Mouse (Mus musculus): Measurements from ENCODE around the gene Pdgfb. TPM values are rescaled to one million over a fixed set of nuclear protein-coding genes. Genes with fewer than 3 reads are reported as not detected.

Gene Pdgfb
- polyA plus RNA-seq, 1 experiment from 2014 or later = 8.4 TPM

DNA sequence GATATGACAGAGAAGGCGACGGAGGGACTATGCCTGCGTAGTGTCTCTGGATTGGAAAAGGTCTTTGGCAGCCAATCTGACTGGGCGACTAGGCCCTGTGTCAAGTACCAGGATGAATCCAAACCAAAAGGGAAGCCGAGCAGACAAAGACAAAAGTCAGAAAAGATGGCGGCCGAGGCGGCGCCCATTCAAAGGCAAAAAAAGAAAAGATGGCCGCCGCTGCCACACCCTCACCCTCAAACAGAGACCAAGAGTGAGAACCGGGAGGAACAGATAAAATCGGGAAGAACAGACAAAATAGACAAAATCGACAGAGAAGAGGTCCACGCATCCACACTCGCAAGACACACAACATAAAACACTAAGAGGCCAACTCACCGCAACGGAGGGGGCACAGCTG lies 44.3 kb downstream of the Pdgfb start:
- no peak for ATAC-seq (ENCODE audit: borderline replicate concordance, extremely low read depth, low FRiP score, low TSS enrichment)
- H3K4me2 ChIP-seq = no peak overlapping the region
- no peaks in the 10 kb centered on the region for H3K4me1 ChIP-seq
- H3K36me3 ChIP-seq = no peaks in the 10 kb centered on the region
- H3K9me3 ChIP-seq = no peaks in the 10 kb centered on the region
- 95% methylated on average over 18 of the region's 18 CpGs for WGBS
- no peak overlapping the region for H3K4me3 ChIP-seq
- H3K27me3 ChIP-seq = no peaks in the 10 kb centered on the region
- no peak overlapping the region for H3K27ac ChIP-seq
- no peak overlapping the region for H3K9ac ChIP-seq

DNA sequence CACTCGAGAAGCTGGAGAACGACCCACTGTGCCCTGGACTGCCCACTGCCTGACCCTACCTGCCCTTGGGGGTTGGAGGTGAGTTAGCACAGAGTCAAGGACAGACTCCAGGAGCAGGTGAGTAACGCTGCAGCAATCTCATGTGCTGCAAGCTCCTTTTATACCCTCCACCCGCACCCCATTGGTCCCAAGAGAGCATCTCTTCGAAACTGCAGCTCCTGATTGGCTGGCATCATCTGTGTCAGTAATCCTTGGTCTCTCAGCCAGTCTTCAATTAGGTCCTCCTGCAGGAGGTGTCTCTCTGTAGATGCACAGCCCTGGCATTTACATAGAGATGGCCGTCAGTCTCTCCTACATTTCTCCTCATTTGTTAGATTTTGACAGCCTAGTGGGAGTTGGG lies 47.4 kb downstream of the Pdgfb start:
- H3K9ac ChIP-seq = no peak overlapping the region
- no peaks in the 10 kb centered on the region for H3K9me3 ChIP-seq
- H3K4me2 ChIP-seq = no peak overlapping the region
- 83% methylated on average over 6 of the region's 6 CpGs for WGBS
- no peaks in the 10 kb centered on the region for H3K4me1 ChIP-seq
- H3K27me3 ChIP-seq = no peaks in the 10 kb centered on the region
- no peak for ATAC-seq (ENCODE audit: borderline replicate concordance, extremely low read depth, low FRiP score, low TSS enrichment)
- H3K4me3 ChIP-seq = no peak overlapping the region
- no peak overlapping the region for H3K27ac ChIP-seq
- H3K36me3 ChIP-seq = no peaks in the 10 kb centered on the region

DNA sequence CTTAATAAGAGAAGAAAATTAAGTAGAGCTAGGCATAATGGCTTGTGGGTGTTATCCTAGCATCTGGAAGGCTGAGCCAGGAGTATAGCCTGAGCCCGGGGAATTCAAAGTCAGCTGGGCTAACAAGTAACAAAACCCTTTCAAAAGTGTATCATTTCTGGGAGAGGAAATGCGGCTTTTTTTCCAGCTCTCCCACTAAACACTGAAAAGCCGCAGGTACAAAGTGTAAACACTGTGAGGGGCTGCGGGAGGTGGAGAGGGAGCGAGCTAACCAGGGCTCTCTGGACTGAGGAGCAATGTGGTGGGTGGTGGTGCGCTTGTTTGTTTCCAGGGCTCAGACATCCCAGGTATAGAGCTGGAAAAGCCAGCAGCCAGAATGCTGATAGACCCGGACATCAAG lies 50.4 kb downstream of the Pdgfb start:
- Histone ChIP-seq H3K4me1 (no peaks in the 10 kb centered on the region), H3K27me3 (no peaks in the 10 kb centered on the region), H3K9ac (no peak overlapping the region), H3K9me3 (no peaks in the 10 kb centered on the region), H3K4me2 (no peak overlapping the region), H3K27ac (no peak overlapping the region), H3K4me3 (no peak overlapping the region), H3K36me3 (no peaks in the 10 kb centered on the region)
- 56% methylated on average over 7 of the region's 7 CpGs for WGBS
- no peak for ATAC-seq (ENCODE audit: borderline replicate concordance, extremely low read depth, low FRiP score, low TSS enrichment)

DNA sequence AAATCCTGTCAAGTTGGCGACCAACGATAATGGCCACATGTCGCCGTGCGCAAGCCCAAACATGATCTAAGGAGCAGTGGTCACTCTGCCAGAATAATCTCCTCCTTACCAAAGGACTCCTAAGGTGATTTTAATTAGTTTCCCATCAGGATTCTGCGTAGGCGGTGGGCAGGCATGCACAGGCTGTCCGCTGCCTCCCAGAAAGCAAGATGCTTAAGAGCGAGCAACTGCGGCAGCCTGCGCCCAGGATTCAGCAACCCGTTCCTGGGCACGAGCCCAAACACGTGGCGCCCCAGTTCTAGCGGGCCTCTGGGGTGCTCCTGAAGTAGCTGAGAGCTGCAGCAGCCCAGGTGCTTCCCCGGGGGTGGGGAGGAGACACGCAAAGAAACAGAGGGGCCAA lies 52.1 kb downstream of the Pdgfb start:
- WGBS = 83% methylated on average over 18 of the region's 18 CpGs
- Histone ChIP-seq H3K27me3 (no peaks in the 10 kb centered on the region), H3K27ac (no peak overlapping the region), H3K36me3 (no peaks in the 10 kb centered on the region), H3K9me3 (no peaks in the 10 kb centered on the region), H3K4me1 (no peaks in the 10 kb centered on the region), H3K9ac (no peak overlapping the region), H3K4me3 (no peak overlapping the region), H3K4me2 (no peak overlapping the region)
- no peak for ATAC-seq (ENCODE audit: borderline replicate concordance, extremely low read depth, low FRiP score, low TSS enrichment)

DNA sequence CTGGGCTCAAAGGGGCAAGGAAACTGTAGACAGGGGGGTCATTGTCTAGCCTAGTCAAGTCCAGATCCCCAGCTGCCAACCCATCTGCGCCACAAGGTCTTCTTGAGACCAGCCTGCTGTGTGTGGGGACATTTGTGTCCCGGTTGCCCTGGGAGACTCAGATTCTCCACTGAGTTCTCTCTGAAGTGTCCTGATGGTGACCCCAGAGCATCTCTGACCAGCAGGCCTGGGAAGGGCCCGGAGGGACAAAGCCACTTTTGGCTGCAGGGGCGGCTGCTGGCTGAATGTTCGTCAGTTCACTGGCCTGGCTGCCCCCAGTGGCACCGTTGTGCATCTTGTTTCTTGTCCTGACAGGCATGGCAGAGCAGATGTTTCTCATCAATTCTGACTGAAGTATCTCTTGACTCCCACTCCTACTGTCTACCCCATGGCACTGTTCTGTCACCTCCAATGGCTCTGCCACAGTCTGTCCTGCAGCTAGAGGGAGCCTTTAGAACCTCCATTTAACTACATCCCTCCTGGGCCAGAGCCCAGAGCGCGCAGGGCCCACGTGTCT lies 53.3 kb downstream of the Pdgfb start:
- Histone ChIP-seq H3K4me3 (no peak overlapping the region), H3K27ac (no peak overlapping the region), H3K9me3 (no peaks in the 10 kb centered on the region), H3K9ac (no peak overlapping the region), H3K36me3 (no peaks in the 10 kb centered on the region), H3K4me2 (no peak overlapping the region), H3K27me3 (no peaks in the 10 kb centered on the region), H3K4me1 (no peaks in the 10 kb centered on the region; the same call in 1 of the 2 replicates)
- ATAC-seq (ENCODE audit: borderline replicate concordance, extremely low read depth, low FRiP score, low TSS enrichment) = no peak
- WGBS = 58% methylated on average over 9 of the region's 9 CpGs

DNA sequence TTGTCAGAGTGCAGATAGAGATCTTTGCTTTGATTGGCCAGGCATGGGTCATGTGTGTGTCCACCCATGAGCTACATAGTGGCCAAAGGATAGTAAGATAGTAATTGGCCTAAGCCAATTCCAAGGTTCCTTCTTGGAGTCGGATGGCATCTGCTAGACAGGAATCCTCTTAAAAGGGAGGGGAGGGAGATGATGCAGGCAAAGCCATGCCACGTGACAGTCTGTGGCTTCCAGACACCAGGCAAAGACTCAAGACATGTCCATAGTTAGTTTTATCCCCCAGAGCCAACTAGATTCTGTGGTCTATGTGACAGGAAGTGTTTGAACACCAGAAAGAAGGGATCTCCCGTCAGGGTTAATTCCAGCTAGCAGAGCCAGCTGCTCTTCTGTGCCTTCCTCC lies 56.4 kb downstream of the Pdgfb start:
- Histone ChIP-seq H3K27ac (no peak overlapping the region), H3K4me1 (peaks cover 2% of the 10 kb centered on the region; the same call in 1 of the 2 replicates), H3K4me3 (no peak overlapping the region), H3K9me3 (no peaks in the 10 kb centered on the region), H3K36me3 (no peaks in the 10 kb centered on the region), H3K27me3 (no peaks in the 10 kb centered on the region), H3K4me2 (no peak overlapping the region), H3K9ac (no peak overlapping the region)
- no peak for ATAC-seq (ENCODE audit: borderline replicate concordance, extremely low read depth, low FRiP score, low TSS enrichment)
- 47% methylated on average over 3 of the region's 3 CpGs for WGBS

DNA sequence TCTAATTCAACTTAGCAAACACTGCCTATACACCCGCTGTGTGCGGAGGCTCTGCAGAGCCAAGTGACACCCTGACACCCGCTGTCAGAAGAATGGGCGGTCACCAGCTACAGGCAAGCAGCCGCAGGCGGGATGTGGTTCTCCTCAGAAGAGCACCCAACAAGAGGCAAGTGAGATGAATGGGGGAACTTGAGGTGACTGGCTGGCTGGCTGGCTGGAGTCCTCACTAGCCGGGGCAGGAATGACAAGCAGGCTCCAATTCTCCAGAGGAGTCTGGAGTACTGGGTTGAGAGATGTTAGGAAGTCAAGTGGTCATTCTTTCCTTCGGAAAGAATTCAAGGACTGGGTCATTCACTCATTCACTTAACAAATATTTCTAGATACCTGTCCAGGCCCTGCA lies 58.2 kb downstream of the Pdgfb start:
- H3K4me1 ChIP-seq = peaks cover 21% of the 10 kb centered on the region
- ATAC-seq (ENCODE audit: borderline replicate concordance, extremely low read depth, low FRiP score, low TSS enrichment) = peak; percentile 47
- WGBS = 61% methylated on average over 8 of the region's 8 CpGs

DNA sequence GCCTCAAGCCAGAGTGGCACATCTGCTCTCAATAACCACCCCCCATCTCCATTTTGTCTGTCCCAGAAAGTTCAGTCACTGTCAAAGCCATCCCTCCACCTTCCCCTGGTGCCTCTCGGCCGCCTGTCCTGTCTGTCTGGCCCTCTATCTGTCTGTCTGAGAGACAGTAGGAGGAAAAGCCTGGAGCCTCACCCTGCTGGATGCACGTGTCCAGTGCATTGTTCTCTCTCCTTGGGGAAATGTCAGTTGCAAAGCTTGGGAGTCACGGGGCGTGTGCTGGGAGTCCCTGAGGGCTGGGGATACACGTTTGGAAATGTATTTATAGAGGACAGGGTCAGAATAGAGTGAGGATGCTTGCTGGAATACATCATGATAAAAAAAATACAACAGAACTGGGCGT lies 61.3 kb downstream of the Pdgfb start:
- H3K27me3 ChIP-seq = no peaks in the 10 kb centered on the region
- H3K9ac ChIP-seq = no peak overlapping the region
- no peak for ATAC-seq (ENCODE audit: borderline replicate concordance, extremely low read depth, low FRiP score, low TSS enrichment)
- H3K36me3 ChIP-seq = no peaks in the 10 kb centered on the region
- no peak overlapping the region for H3K4me3 ChIP-seq
- H3K4me1 ChIP-seq = peaks cover 43% of the 10 kb centered on the region
- no peak overlapping the region for H3K4me2 ChIP-seq
- WGBS = 70% methylated on average over 7 of the region's 7 CpGs
- H3K9me3 ChIP-seq = no peaks in the 10 kb centered on the region
- H3K27ac ChIP-seq = peak overlapping the region; percentile 76

More for the DNA sequence above, 58.2 kb downstream of the Pdgfb start:
- Histone ChIP-seq H3K36me3 (no peaks in the 10 kb centered on the region), H3K27me3 (no peaks in the 10 kb centered on the region), H3K4me2 (no peak overlapping the region), H3K4me3 (no peak overlapping the region), H3K9ac (no peak overlapping the region), H3K27ac (peak overlapping the region; percentile 56; the same call in 1 of the 2 replicates), H3K9me3 (no peaks in the 10 kb centered on the region)

DNA sequence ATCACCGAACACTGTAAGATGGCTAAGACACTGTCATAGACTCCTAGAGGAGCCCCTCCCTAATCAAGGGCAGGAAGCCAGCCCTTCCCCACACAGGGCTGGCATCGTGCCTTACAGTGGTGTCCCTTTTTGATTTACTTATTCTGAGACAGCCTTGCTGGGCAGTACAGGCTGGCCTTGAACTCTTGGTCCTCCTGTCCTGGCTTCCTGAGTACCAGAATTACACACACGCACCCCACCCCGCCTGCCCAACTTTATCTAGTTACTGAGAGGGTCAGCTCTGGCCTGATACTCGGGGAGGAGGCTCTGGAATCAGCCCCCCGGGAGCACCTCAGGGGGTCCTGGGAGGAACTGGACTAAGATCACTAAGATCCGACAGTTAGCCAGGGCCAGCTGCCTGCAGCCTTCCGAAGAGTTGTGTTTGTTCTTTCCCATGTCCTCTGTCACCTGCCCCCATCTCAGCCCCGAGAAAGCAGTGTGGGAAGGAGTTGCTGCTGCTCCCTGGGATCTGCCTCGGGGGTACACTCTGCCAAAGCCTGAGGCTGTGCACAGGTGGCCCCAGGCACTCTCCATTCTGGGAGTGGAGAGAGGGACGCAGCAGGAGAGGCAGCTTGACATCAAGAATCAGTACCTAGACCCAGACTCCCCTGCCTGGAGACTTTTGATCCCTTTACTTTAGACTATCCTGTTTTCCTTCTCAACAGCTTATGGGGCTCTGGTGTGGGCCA lies 62.1 kb downstream of the Pdgfb start:
- H3K27me3 ChIP-seq = no peaks in the 10 kb centered on the region
- no peak overlapping the region for H3K4me3 ChIP-seq
- no peaks in the 10 kb centered on the region for H3K9me3 ChIP-seq
- peaks cover 43% of the 10 kb centered on the region for H3K4me1 ChIP-seq
- 25% methylated on average over 11 of the region's 11 CpGs for WGBS
- H3K36me3 ChIP-seq = no peaks in the 10 kb centered on the region
- H3K27ac ChIP-seq = peak overlapping the region; percentile 76
- H3K4me2 ChIP-seq = 0 out of 2 replicates have a peak overlapping the region, but pooled peaks have one; percentile 54
- 0 out of 2 replicates have a peak overlapping the region, but pooled peaks have one; percentile 3 for H3K9ac ChIP-seq
- ATAC-seq (ENCODE audit: borderline replicate concordance, extremely low read depth, low FRiP score, low TSS enrichment) = peak; percentile 33; the same call in 1 of the 2 replicates

DNA sequence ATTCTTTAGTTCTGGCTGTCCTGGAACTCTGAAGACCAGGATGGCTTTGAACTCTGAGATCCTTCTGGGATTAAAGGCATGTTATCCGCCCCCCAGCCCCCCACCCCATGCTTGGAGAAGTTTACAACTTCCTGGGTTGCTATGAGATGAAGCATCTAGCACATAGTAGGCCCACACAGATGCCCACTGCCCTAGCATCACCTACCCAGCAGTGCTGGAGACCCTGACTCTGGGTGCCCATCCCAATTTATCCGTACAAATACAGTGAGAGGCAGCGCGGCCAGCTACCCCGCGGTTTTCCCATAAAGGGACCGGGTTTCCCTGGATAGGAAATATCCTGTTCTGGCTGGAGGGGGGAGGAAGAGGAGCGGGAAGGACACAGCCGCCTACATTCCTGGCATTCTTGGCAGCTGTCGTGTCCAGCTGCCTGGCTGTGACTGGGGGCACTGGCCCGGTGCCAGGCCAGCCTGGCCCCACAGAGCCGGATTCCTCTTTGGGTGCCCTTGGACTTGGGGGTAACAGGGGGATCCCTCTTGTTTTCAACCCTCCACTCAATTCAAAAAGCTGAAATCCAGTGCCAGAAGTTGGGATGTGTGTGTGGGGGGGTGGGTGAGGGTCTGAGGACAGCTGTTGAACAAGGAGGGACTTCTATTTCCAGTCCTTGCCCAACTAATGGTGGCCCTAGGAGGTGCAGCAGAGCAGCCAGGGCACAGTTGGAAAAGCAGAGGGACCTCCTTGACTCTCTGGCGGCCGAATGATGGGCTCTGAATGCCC lies 62.9 kb downstream of the Pdgfb start:
- ATAC-seq (ENCODE audit: borderline replicate concordance, extremely low read depth, low FRiP score, low TSS enrichment) = peak; percentile 53; the same call in 1 of the 2 replicates
- H3K27me3 ChIP-seq = no peaks in the 10 kb centered on the region

DNA sequence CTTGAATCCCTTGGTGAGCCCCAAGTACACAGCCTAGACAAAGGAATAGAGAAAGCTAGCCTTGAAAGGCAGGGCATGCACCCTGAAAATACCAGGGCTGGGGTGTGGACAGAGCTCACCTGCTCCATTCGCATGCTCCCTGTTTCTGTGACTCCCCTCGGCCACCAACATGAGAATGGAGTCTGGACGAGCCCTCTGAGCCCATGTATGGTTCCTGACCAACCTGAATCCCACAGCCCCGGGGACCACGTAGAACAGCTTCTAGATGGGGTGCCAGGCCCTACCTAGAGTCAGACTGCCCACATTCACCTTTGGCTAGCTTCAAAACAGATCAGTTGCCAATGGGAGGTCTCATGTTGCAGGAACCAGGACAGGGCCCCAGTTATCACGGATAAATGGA lies 63.6 kb downstream of the Pdgfb start:
- Histone ChIP-seq H3K4me2 (peak overlapping the region; percentile 54; the same call in 1 of the 2 replicates), H3K9me3 (no peaks in the 10 kb centered on the region)
- 63% methylated on average over 6 of the region's 6 CpGs for WGBS

More for the DNA sequence above, 62.9 kb downstream of the Pdgfb start:
- Histone ChIP-seq H3K9ac (no peak overlapping the region), H3K27ac (peak overlapping the region; percentile 76), H3K36me3 (no peaks in the 10 kb centered on the region), H3K4me1 (peaks cover 43% of the 10 kb centered on the region), H3K9me3 (no peaks in the 10 kb centered on the region), H3K4me2 (peak overlapping the region; percentile 54), H3K4me3 (no peak overlapping the region)
- WGBS = 17% methylated on average over 14 of the region's 14 CpGs

More for the DNA sequence above, 63.6 kb downstream of the Pdgfb start:
- ATAC-seq (ENCODE audit: borderline replicate concordance, extremely low read depth, low FRiP score, low TSS enrichment) = no peak
- Histone ChIP-seq H3K36me3 (no peaks in the 10 kb centered on the region), H3K4me3 (no peak overlapping the region), H3K27ac (peak overlapping the region; percentile 76), H3K27me3 (no peaks in the 10 kb centered on the region), H3K4me1 (peaks cover 43% of the 10 kb centered on the region), H3K9ac (no peak overlapping the region)
